Mouse (Mus musculus): ENCODE data around the gene Atad5.

Gene Atad5

DNA sequence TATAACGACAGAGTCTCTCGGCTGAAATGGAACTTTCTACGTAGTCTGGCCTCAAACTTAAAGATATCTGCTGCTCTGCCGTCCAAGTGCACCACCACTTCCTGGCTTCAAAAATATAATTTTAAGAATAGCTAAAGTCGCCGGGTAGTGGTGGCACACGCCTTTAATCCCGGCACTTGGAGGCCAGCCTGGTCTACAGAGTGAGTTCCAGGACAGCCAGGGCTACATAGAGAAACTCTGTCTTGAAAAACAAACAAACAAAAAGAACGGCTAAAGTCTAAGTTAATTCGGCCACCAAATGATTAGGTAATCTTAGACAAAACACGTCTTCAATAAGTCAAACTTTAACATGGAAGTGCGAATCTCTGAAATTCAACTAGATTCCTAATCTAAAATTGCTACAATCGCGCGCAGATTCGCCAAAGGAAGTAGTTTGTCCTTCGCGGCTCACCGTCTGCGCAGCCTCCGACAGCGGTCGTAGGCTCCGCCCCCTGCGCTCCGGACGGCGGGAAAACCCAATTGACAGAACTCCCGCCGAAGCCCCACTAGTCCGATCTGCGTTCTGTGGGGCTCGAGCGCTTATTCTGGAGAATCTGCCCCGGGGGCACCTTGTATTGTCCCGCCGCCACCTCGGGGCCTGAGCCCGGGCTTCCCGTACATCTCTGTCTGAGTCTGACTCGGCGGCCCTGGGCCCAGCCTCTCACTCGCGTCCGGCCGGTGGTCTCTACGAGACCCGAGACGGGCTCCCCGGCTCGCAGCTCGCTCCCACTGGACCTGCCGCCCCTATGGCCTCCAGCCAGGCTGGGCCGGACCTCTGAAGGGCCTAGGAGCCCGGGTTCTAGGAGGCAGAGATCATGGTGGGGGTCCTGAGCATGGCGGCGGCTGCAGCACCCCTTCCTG, at the start of gene Atad5:
Gene Atad5, plus strand, starts transcription at position 484 of the 900 bp plus-strand sequence.
- peak; percentile 90 to 97 for DNase-seq

- DNase-seq = peak; percentile 47 to 69
Observed at GRCm38 (mm10) chr11:80042615-80043418, 46.4 kb upstream of the Atad5 start.

- DNase-seq = no peak
Observed at GRCm38 (mm10) chr11:80043419-80043817, 45.8 kb upstream of the Atad5 start.

DNA sequence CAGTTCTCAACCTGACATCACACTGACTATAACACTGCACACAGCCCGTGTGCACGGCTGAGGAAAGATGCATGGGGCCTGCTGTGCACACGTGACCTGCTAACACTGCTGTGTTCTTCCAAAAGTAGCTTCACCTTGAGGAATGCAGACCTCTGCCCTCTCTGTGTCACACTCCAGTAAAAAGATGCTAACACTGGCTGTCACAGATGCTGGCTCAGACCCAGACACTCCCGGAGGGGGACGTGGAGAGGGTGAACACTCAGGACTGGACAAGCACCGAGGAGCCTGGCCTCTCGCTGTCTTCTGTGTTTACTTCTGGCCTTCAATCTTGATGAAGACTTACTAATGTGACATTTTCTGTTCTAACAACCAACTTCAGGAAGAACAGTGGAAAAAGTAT, 42.3 kb upstream of the Atad5 start:
- peak; percentile 36 to 46 for DNase-seq

DNA sequence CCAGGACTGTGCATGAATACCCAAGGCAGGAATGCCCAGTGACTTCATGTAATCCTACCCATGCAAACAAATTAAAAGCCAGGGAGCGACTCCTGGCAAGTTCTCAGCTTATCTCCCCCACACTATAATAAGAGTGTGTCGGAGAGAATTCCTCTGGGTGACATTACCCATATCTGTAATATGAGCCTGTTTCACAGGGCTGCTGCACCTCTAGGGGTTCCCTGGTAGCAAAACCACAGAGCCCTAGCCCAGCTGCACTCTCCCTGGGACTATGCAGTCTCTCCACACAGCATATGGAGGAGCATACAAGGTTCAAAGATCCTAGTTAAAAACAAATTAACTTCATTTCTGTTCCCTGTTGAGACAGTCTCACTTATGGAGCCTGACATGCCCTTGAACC, 39.1 kb upstream of the Atad5 start:
- no peak for DNase-seq

GRCm38 (mm10) chr11:80052456-80052855, 36.7 kb upstream of the Atad5 start:
- DNase-seq = no peak

DNA sequence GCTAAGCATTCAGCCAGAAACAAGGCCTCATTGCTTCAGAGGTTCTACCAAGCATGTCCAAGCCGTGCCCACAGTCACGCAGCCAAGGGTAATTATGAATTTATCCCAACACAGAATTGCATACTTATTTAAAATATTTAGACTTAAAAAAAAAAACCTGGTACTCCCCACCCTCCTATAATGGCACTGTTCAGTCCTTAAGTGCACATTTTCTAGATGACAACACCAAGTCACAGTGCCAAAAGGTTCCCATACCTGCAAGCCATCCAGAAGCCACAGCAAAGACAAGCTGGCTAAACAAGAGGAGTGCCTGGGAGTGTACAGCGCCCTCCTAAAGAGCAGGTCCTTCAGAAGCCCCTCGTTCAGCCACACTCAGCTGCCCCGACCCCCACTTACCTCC, 36.0 kb upstream of the Atad5 start:
- no peak for DNase-seq

- no peak for DNase-seq
Observed at GRCm38 (mm10) chr11:80054659-80055058, 34.5 kb upstream of the Atad5 start.

- peak; percentile 53 to 63 for DNase-seq
Observed at GRCm38 (mm10) chr11:80056141-80056540, 33.1 kb upstream of the Atad5 start.

DNA sequence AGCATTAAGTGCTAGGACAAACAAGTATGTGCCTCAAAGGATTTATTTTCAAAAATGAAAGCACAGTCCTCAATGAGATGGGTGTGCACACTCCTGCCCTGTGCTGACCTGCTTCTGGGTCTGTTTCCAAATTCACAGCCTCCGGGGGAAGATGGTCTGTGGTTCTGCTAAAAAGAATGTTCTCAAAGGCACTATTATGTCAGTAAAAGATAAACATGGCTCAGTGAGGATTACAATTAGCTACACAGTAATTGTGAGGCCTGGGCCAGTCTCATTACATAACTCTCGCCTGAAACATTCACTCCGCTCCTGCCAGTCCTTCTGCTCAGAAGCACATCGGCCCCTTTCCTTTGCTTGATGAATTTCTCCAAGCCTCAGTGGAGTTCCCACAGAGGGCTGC, 27.0 kb upstream of the Atad5 start:
- peak in 1 of 2 experiments; percentile 43 for DNase-seq

- peak in 1 of 2 experiments; percentile 54 for DNase-seq
Observed at GRCm38 (mm10) chr11:80066373-80066772, 22.8 kb upstream of the Atad5 start.

- DNase-seq = no peak
Observed at GRCm38 (mm10) chr11:80067558-80067957, 21.6 kb upstream of the Atad5 start.

- no peak for DNase-seq
Observed at GRCm38 (mm10) chr11:80069815-80070214, 19.4 kb upstream of the Atad5 start.

- DNase-seq = no peak
Observed at GRCm38 (mm10) chr11:80071039-80071438, 18.2 kb upstream of the Atad5 start.

GRCm38 (mm10) chr11:80072365-80072764, 16.8 kb upstream of the Atad5 start:
- DNase-seq = no peak

- no peak for DNase-seq
Observed at GRCm38 (mm10) chr11:80075608-80076277, 13.5 kb upstream of the Atad5 start.

GRCm38 (mm10) chr11:80077784-80078545, 11.2 kb upstream of the Atad5 start:
- no peak for DNase-seq

GRCm38 (mm10) chr11:80078831-80079230, 10.4 kb upstream of the Atad5 start:
- DNase-seq = no peak

- no peak for DNase-seq
Observed at GRCm38 (mm10) chr11:80079751-80080150, 9.4 kb upstream of the Atad5 start.

DNA sequence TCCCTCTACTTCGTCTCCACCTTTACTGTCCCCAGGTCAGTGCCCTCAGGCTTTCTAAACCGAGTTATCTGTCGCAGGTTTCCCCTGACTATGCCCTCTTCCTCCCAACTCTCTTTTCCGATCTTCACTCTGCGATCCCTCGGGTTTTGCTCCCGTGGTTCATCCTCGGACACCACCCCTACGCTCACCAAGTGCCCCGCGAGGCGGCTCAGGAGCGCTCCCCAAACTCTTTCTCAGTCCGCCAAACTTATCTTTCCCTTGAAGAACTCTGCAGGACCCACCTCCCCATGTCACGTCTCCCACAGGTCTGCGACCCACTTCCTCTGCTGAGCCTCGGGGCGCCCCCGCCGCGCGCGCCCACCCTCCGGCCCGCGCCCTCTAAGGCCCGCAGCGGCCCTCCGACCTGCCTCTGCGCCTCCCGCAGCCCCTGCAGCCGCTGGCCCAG, 8.8 kb upstream of the Atad5 start:
- DNase-seq = peak in 1 of 2 experiments; percentile 53

- peak; percentile 94 to 98 for DNase-seq
Observed at GRCm38 (mm10) chr11:80080826-80081728, 8.1 kb upstream of the Atad5 start, which contains the start of gene Crlf3. Gene Crlf3, minus strand, starts transcription at chr11:80080991.
